Comparison of ENCODE assay signal across 9 mouse cellular contexts in the genomic region with DNA sequence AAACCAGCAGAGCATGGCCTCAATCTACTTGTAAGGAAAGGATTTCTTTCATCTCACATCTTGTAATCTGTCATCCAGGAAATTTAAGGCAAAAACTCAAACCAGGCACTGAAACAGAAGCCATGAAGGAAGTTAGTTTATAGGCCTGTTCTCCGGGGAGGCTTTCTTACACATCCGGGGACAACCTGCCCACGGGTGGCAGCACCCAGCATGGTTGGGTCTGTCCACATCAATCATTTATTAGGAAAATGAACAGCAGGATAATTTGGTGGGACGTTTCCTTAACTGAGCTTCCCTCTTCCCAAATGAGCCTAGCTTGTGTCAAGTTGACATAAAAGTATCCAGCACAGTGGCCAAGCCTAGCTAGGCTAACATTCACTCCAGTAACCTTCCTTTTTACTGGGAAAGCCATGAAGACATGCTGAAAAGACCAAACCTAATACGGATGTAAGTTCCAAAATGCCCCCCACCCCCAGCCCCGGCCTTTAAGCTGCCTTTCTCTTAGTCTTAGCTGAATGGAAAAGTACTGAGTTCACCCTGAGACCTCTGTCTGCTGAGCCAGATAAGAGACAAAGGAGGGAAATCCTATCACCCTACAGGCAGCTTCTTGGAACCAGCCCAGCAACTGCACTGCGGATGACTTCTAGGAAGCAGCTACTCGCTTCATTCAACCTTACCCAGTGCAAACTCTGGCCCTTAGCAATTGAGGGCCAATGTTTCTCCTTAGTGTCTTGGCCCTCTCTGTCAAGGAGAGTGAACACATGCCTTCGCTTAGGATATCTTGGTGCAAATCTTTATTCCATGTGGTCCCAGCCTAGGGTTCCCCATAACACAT. TPM values are rescaled to one million over a fixed set of nuclear protein-coding genes. Genes with fewer than 3 reads are reported as not detected.
DNase-seq lines count a peak whose midpoint lies in the region; ATAC-seq and TF ChIP-seq lines count a peak whose summit lies in the region.
"Had no signal": no experiment of that assay in that cellular context is flagged by ENCODE, and none has a peak within 500 bp of the region (broad histone marks: within the 10 kb centered on the region; RNA-seq: fewer than 3 reads in every experiment).

No protein-coding gene starts in this region.

- DNase-seq in G1E (ENCODE audit: low spot score): peak; percentile 71
- DNase-seq in c-Kit-positive CD71-negative TER-119-negative erythroid progenitor cells, embryonic 14.5 days (ENCODE audit: low read depth): peak; percentile 41
- no peak for DNase-seq in left cerebral cortex, postnatal 25 days (ENCODE audit: low spot score in 2 of 2)
- DNase-seq in urinary bladder, adult 18-20 months (ENCODE audit: low spot score in 2 of 2): no peak
- no peak for DNase-seq in layer of hippocampus, postnatal 36 days

- no peaks in the 10 kb centered on the region for H3K27me3 ChIP-seq in G1E (ENCODE audit: insufficient read depth, low read length)
- no peaks in the 10 kb centered on the region for H3K27me3 ChIP-seq in heart, embryonic 16.5 days (ENCODE audit: control insufficient read depth, insufficient read depth, low read length)
- H3K27me3 ChIP-seq in liver, embryonic 12.5 days (replicated peaks): no peaks in the 10 kb centered on the region
- H3K27me3 ChIP-seq in stomach, embryonic 15.5 days (replicated peaks): no peaks in the 10 kb centered on the region
- H3K27me3 ChIP-seq: Patski had no signal

- WGBS in heart, embryonic 16.5 days: 34% methylated on average over 9 of the region's 9 CpGs
- 13% methylated on average over 9 of the region's 9 CpGs for WGBS in liver, embryonic 12.5 days (ENCODE audit: insufficient replicate concordance)
- WGBS in stomach, embryonic 15.5 days: 55% methylated on average over 9 of the region's 9 CpGs

- no peak overlapping the region for H3K4me2 ChIP-seq in heart, embryonic 16.5 days (ENCODE audit: low read depth, low read length)
- peak overlapping the region; percentile 52 for H3K4me2 ChIP-seq in liver, embryonic 12.5 days
- H3K4me2 ChIP-seq in stomach, embryonic 15.5 days: no peak overlapping the region

- H3K27ac ChIP-seq in heart, embryonic 16.5 days (ENCODE audit: low read length): peak overlapping the region; percentile 78
- H3K27ac ChIP-seq in liver, embryonic 12.5 days: peak overlapping the region; percentile 93
- H3K27ac ChIP-seq in stomach, embryonic 15.5 days: no peak overlapping the region

- H3K36me3 ChIP-seq in G1E (replicated peaks): no peaks in the 10 kb centered on the region
- H3K36me3 ChIP-seq in heart, embryonic 16.5 days (ENCODE audit: control insufficient read depth, insufficient read depth): no peaks in the 10 kb centered on the region
- no peaks in the 10 kb centered on the region for H3K36me3 ChIP-seq in liver, embryonic 12.5 days
- H3K36me3 ChIP-seq in stomach, embryonic 15.5 days: no peaks in the 10 kb centered on the region

- intact Hi-C loops in left cerebral cortex, postnatal 25 days (cut with DNase I): no loop called here

- TF ChIP-seq CTCF in G1E (IDR thresholded peaks at IDR 0.05; ENCODE audit: low read depth, low read length): no peak

- H3K9ac ChIP-seq in heart, embryonic 16.5 days (ENCODE audit: low read length): no peak overlapping the region
- peak overlapping the region; percentile 59 for H3K9ac ChIP-seq in liver, embryonic 12.5 days
- no peak overlapping the region for H3K9ac ChIP-seq in stomach, embryonic 15.5 days

- H3K9me3 ChIP-seq in G1E (replicated peaks): peaks cover 6% of the 10 kb centered on the region; the same call in 1 of the 2 replicates
- H3K9me3 ChIP-seq in heart, embryonic 16.5 days (replicated peaks; ENCODE audit: control insufficient read depth, low read length): no peaks in the 10 kb centered on the region
- H3K9me3 ChIP-seq in liver, embryonic 12.5 days (replicated peaks): no peaks in the 10 kb centered on the region
- H3K9me3 ChIP-seq in stomach, embryonic 15.5 days: no peaks in the 10 kb centered on the region

- peaks cover 55% of the 10 kb centered on the region for H3K4me1 ChIP-seq in G1E (ENCODE audit: insufficient read depth, low read depth, low read length)
- H3K4me1 ChIP-seq in heart, embryonic 16.5 days (ENCODE audit: control insufficient read depth, insufficient read depth, low read length): peaks cover 10% of the 10 kb centered on the region
- H3K4me1 ChIP-seq in liver, embryonic 12.5 days: peaks cover 54% of the 10 kb centered on the region
- no peaks in the 10 kb centered on the region for H3K4me1 ChIP-seq in stomach, embryonic 15.5 days

- ATAC-seq in G1E (ENCODE audit: extremely low read depth, insufficient number of reproducible peaks, low FRiP score, poor library complexity, severe bottlenecking): peak; percentile 97
- ATAC-seq in heart, embryonic 16.5 days (replicated peaks; ENCODE audit: extremely low read depth, insufficient read depth, low FRiP score): peak; percentile 85
- peak; percentile 99 for ATAC-seq in liver, embryonic 12.5 days
- peak; percentile 90 for ATAC-seq in stomach, embryonic 15.5 days (ENCODE audit: insufficient read depth, low FRiP score, low read depth)
- ATAC-seq: Patski had no signal

- H3K4me3 ChIP-seq in G1E (ENCODE audit: low read depth, low read length): no peak overlapping the region; the same call in 1 of the 2 replicates
- no peak overlapping the region for H3K4me3 ChIP-seq in heart, embryonic 16.5 days (ENCODE audit: low read length)
- H3K4me3 ChIP-seq in liver, embryonic 12.5 days: 0 out of 2 replicates have a peak overlapping the region, but pooled peaks have one; percentile 4
- no peak overlapping the region for H3K4me3 ChIP-seq in stomach, embryonic 15.5 days (replicated peaks)

RNA-seq across cellular contexts. Expression of a gene that starts 31.9 kb away (rescaled TPM):
- 182 and 208 TPM in 2 replicates for total RNA-seq in G1E (2014; fragmentation: Nextera tagmentation)
- 83.1 and 96.7 TPM in 2 replicates for total RNA-seq in G1E (2017)
- 31.8 and 32.1 TPM in 2 replicates for polyA plus RNA-seq in G1E (2012)
- polyA plus RNA-seq in heart, embryonic 16.5 days (2015; fragmentation: Nextera tagmentation; extraction: Ambion mirVana): 10.5 and 10.8 TPM in 2 replicates
- 17.9 and 18.5 TPM in 2 replicates for polyA plus RNA-seq in liver, embryonic 12.5 days (2016; fragmentation: Nextera tagmentation; extraction: Ambion mirVana)
- 22.4 and 23.3 TPM in 2 replicates for polyA plus RNA-seq in stomach, embryonic 15.5 days (2015; fragmentation: Nextera tagmentation; extraction: Ambion mirVana)
- total RNA-seq in left cerebral cortex, postnatal 25 days (2021): 10 to 100 TPM in 1 of 2 experiments, 1 to 10 TPM in 1; 8.3 to 10.5 TPM
- 10 to 100 TPM; 10.4 to 16.1 TPM for total RNA-seq in layer of hippocampus, postnatal 36 days (2021)

RNA-seq across cellular contexts. Expression of a gene that starts 33.3 kb away (rescaled TPM):
- total RNA-seq in G1E (2014; fragmentation: Nextera tagmentation) (371 and 441 TPM in 2 replicates), G1E (2017) (386 and 434 TPM in 2 replicates)
- 22.9 and 26.0 TPM in 2 replicates for polyA plus RNA-seq in G1E (2012)
- polyA plus RNA-seq in heart, embryonic 16.5 days (2015; fragmentation: Nextera tagmentation; extraction: Ambion mirVana): 32.3 and 32.6 TPM in 2 replicates
- polyA plus RNA-seq in liver, embryonic 12.5 days (2016; fragmentation: Nextera tagmentation; extraction: Ambion mirVana): 52.6 and 59.4 TPM in 2 replicates
- 57.1 and 62.3 TPM in 2 replicates for polyA plus RNA-seq in stomach, embryonic 15.5 days (2015; fragmentation: Nextera tagmentation; extraction: Ambion mirVana)
- total RNA-seq in left cerebral cortex, postnatal 25 days (2021): 10 to 100 TPM; 82.4 to 82.9 TPM
- 10 to 100 TPM; 86.5 to 91.9 TPM for total RNA-seq in layer of hippocampus, postnatal 36 days (2021)

Comparison
In these comparisons a context has a peak if more than half of its experiments do, and no peak if none do; other contexts are left out.
1. DNase-seq: peak in G1E (single experiment) and c-Kit-positive CD71-negative TER-119-negative erythroid progenitor cells, embryonic 14.5 days (single experiment); none in left cerebral cortex, postnatal 25 days (0 of 2), urinary bladder, adult 18-20 months (0 of 2) and layer of hippocampus, postnatal 36 days (0 of 2).
2. Peak in every context shown above with its lines, with median percentiles within 50 percentile points of each other: ATAC-seq.